Mouse (Mus musculus) E14TG2a.4 (cell line): Measurements from ENCODE around the gene Gm20458.

Experiments used
- CTCF ChIP-seq: conservative IDR thresholded peaks from 2 replicates; pipeline ENCODE4 v1.5.1; 2014; ENCODE audit warnings: low read length
- NANOG ChIP-seq: IDR thresholded peaks from 2 replicates; pipeline ENCODE4 v1.6.1; 2014; ENCODE audit warnings: borderline replicate concordance, low read length, mixed read lengths
- POU5F1 ChIP-seq: IDR thresholded peaks from 2 replicates; pipeline ENCODE4 v1.6.1; 2014; ENCODE audit warnings: low read length, borderline replicate concordance

DNA sequence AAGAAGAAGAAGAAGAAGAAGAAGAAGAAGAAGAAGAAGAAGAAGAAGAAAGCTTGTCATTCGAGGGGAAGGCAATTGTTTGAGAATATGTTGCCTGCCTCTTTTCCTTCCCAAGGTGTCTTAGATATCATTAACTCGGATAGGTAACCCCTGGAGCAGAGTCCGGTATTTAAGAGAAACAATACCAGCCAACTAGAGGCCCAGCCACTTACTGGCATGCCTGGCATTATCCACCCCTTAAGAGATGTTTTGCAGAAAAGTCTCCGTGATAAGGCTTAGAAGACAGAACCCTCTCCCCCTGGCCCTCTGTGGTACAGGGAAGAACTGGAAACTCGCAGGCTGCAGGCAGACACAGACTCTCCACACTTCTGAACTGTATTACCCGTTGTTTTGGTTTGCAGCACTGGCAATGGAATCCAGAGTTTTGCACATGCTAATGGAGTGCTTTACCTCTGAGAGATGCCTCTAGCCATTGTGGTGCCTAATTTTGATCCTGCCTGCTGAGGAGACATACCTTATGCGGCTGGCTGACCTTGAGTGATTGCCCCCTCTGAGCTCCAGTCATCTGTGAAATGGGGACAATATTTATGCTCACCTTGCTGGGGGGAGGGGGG lies 6.8 kb upstream of the Gm20458 start:
- TF ChIP-seq CTCF (no peak), POU5F1 (no peak), NANOG (no peak)
